In genomic region chr1:59456825-59457224, GRCm38 (mm10) we compare ENCODE assay signal across 19 mouse cellular contexts. TPM values are rescaled to one million over a fixed set of nuclear protein-coding genes. Genes with fewer than 3 reads are reported as not detected.
DNase-seq lines count a peak whose midpoint lies in the region; ATAC-seq and TF ChIP-seq lines count a peak whose summit lies in the region.
"Had no signal": no experiment of that assay in that cellular context is flagged by ENCODE, and none has a peak within 500 bp of the region (broad histone marks: within the 10 kb centered on the region; RNA-seq: fewer than 3 reads in every experiment).

No protein-coding gene starts in this region.

- peaks cover 27% of the 10 kb centered on the region for H3K4me1 ChIP-seq in lung, embryonic 14.5 days (ENCODE audit: insufficient read depth)
- peaks cover 38% of the 10 kb centered on the region for H3K4me1 ChIP-seq in limb, embryonic 13.5 days

- no peaks in the 10 kb centered on the region for H3K9me3 ChIP-seq in lung, embryonic 14.5 days (ENCODE audit: low read depth, low read length)
- no peaks in the 10 kb centered on the region for H3K9me3 ChIP-seq in limb, embryonic 13.5 days
- H3K9me3 ChIP-seq: midbrain, embryonic 12.5 days; stomach, embryonic 15.5 days had no signal

- no peaks in the 10 kb centered on the region for H3K27me3 ChIP-seq in lung, embryonic 14.5 days (ENCODE audit: insufficient read depth, low read length)
- H3K27me3 ChIP-seq in limb, embryonic 13.5 days, result no peaks in the 10 kb centered on the region
- H3K27me3 ChIP-seq: stomach, embryonic 15.5 days had no signal

- no peak for ATAC-seq in lung, embryonic 14.5 days (ENCODE audit: insufficient read depth)
- ATAC-seq in limb, embryonic 13.5 days (ENCODE audit: low FRiP score, low read depth), result no peak

- peak overlapping the region; percentile 50; the same call in 1 of the 2 replicates for H3K27ac ChIP-seq in lung, embryonic 14.5 days (ENCODE audit: low read depth)
- H3K27ac ChIP-seq in limb, embryonic 13.5 days, result peak overlapping the region; percentile 34; the same call in 1 of the 2 replicates
- H3K27ac ChIP-seq: kidney, postnatal 0 days; macrophage; midbrain, embryonic 12.5 days had no signal

- no peak overlapping the region for H3K4me3 ChIP-seq in lung, embryonic 14.5 days (ENCODE audit: low read depth, low read length)
- no peak overlapping the region for H3K4me3 ChIP-seq in limb, embryonic 13.5 days
- H3K4me3 ChIP-seq: midbrain, embryonic 12.5 days; myocyte; stomach, embryonic 15.5 days had no signal

- no peak overlapping the region for H3K4me2 ChIP-seq in lung, embryonic 14.5 days
- no peak overlapping the region for H3K4me2 ChIP-seq in limb, embryonic 13.5 days (replicated peaks)
- H3K4me2 ChIP-seq: liver, embryonic 11.5 days; midbrain, embryonic 12.5 days; stomach, embryonic 15.5 days had no signal

- intact Hi-C loops in gastrocnemius, postnatal 14 days (cut with DNase I; ENCODE audit: low total_unique reads), result no loop called here
- intact Hi-C loops in gastrocnemius, postnatal 36 days (cut with DNase I), result no loop called here

- no peak overlapping the region for H3K9ac ChIP-seq in lung, embryonic 14.5 days
- H3K9ac ChIP-seq in limb, embryonic 13.5 days, result no peak overlapping the region
- H3K9ac ChIP-seq: midbrain, embryonic 12.5 days; stomach, embryonic 15.5 days had no signal

- TF ChIP-seq CTCF in lung, embryonic 14.5 days (IDR thresholded peaks at IDR 0.05; ENCODE audit: low read depth), result no peak

- peak; percentile 19 for DNase-seq in gastrocnemius, postnatal 14 days
- no peak for DNase-seq in gastrocnemius, postnatal 36 days
- peak; percentile 74 for DNase-seq in lung, embryonic 14.5 days
- DNase-seq in lung, postnatal 4 days, result no peak
- peak; percentile 84 for DNase-seq in R1 (ENCODE audit: low read depth, low spot score)
- no peak for DNase-seq in kidney, adult 9 months
- DNase-seq in thymus, adult 18-20 months, result no peak
- DNase-seq: adrenal gland, adult 8-10 months; B cell, adult 2 months; cerebellum, adult 2 months; layer of hippocampus, adult 9-11 months; thymus, postnatal 4 days had no signal

- 20% methylated on average over 3 of the region's 3 CpGs for WGBS in lung, embryonic 14.5 days
- WGBS in limb, embryonic 13.5 days, result 43% methylated on average over 3 of the region's 3 CpGs

- no peaks in the 10 kb centered on the region for H3K36me3 ChIP-seq in lung, embryonic 14.5 days (ENCODE audit: insufficient read depth)
- H3K36me3 ChIP-seq in limb, embryonic 13.5 days, result no peaks in the 10 kb centered on the region
- H3K36me3 ChIP-seq: midbrain, embryonic 12.5 days; stomach, embryonic 15.5 days had no signal

RNA-seq across cellular contexts. Expression of gene Fzd7, which starts 25.4 kb away (rescaled TPM):
- total RNA-seq in gastrocnemius, postnatal 14 days (2021), result 10 to 100 TPM; 21.6 to 26.0 TPM
- total RNA-seq in gastrocnemius, postnatal 36 days (2021), result 10 to 100 TPM; 27.9 to 41.0 TPM
- polyA plus RNA-seq in lung, embryonic 14.5 days (2014; fragmentation: Nextera tagmentation; extraction: Ambion mirVana), result 21.7 and 22.7 TPM in 2 replicates
- polyA plus RNA-seq in limb, embryonic 13.5 days (2015; fragmentation: Nextera tagmentation; extraction: Ambion mirVana), result 12.8 and 13.4 TPM in 2 replicates

RNA-seq across cellular contexts. Expression of gene Gm973, which starts 59.2 kb away (rescaled TPM):
- under 1 TPM; 0.49 to 0.53 TPM for total RNA-seq in gastrocnemius, postnatal 14 days (2021)
- total RNA-seq in gastrocnemius, postnatal 36 days (2021), result under 1 TPM in 1 of 2 experiments, not detected in 1; 0.25 TPM
- polyA plus RNA-seq in lung, embryonic 14.5 days (2014; fragmentation: Nextera tagmentation; extraction: Ambion mirVana), result 0.41 TPM in 1 of 2 replicates, not detected in the other
- polyA plus RNA-seq in limb, embryonic 13.5 days (2015; fragmentation: Nextera tagmentation; extraction: Ambion mirVana), result 0.45 and 1.4 TPM in 2 replicates
- polyA plus RNA-seq: macrophage, myocyte had no signal

Comparison
In these comparisons a context has a peak if more than half of its experiments do, and no peak if none do; other contexts are left out.
1. DNase-seq: peak in gastrocnemius, postnatal 14 days (single experiment), lung, embryonic 14.5 days (single experiment) and R1 (single experiment); none in gastrocnemius, postnatal 36 days (0 of 2), lung, postnatal 4 days (0 of 2), kidney, adult 9 months (single experiment) and thymus, adult 18-20 months (0 of 2).